Mouse (Mus musculus) liver, adult 2 months (tissue): ENCODE results near the gene Ddx5.

Experiments
- CTCF ChIP-seq: fragments of 200-500 bp; IDR thresholded peaks from 2 replicates; pipeline ENCODE4 v1.5.1; 2011; ENCODE audit warnings: low read depth, low read length, control low read depth
- POLR2A ChIP-seq: fragments of 200-500 bp; IDR thresholded peaks from 2 replicates; pipeline ENCODE4 v1.6.1; 2011; ENCODE audit warnings: low read length, control low read depth; ENCODE audit not compliant: insufficient read depth; ENCODE audit errors: extremely low read depth

DNA sequence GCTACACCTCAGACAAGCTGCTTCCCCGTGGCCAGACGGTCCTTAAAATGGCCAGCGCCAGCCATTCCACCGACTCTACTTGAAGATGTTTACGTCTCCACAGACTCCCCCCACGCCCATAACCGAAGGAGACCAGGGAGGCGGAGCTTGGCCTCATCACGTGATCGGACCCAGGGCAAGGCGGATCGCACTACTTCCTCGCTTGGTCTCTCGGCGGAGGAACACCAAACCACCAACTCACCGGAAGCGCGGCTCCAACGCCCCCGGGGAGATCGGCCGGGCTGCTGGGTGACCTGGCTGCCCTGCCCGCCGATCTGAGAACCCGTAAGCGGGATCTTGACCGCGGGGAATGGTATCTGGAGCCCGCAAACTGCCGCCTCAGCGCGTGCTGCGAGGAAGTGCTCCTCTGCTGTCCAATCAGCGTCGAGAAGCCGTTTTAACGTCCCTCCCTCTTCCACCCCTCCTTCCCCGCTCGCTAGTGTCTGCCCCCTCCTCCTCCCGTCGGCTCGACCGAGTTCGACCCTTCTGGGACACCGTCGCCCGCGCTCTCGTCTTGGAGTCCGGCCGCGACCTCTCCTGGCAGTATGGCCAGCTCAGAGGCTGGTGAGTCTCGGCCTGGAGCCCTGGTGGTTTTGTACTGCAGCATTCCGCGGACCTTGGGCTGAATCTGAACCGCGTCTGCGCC, at the start of gene Ddx5, which contains the start of gene Cep95:
- TF ChIP-seq CTCF (peak; percentile 16; the same call in 1 of the 2 replicates), POLR2A (peak; percentile 60; the same call in 1 of the 2 replicates)
